In the genomic region with DNA sequence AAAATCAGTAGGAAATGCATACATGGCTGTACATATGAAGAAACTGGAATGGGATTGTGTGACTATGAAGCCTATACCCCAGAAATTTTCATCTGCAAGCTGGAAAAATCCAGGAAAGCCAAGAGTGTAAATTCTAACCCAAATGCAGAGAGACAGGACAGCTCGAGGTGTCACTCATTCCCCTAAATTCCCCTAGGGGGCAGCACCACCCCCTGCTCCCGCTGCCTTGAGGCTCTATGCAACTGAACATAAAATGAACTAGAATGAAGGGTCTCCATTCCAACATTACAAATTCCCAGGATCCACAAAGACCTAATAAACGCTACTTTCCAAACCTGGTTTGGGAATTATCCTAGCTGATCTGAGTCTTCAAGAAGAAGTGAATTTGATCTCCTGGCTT, we compare ENCODE assay signal across 8 mouse cellular contexts. TPM values are rescaled to one million over a fixed set of nuclear protein-coding genes. Genes with fewer than 3 reads are reported as not detected.
DNase-seq lines count a peak whose midpoint lies in the region; ATAC-seq and TF ChIP-seq lines count a peak whose summit lies in the region.

No protein-coding gene starts in this region.

- H3K27ac ChIP-seq in midbrain, embryonic 14.5 days (replicated peaks; ENCODE audit: low read depth, low read length) = no peak overlapping the region
- H3K27ac ChIP-seq in midbrain, embryonic 11.5 days (ENCODE audit: low read depth, low read length) = no peak overlapping the region
- H3K27ac ChIP-seq in embryonic facial prominence, embryonic 14.5 days (replicated peaks; ENCODE audit: low read depth, low read length) = no peak overlapping the region
- no peak overlapping the region for H3K27ac ChIP-seq in stomach, postnatal 0 days (replicated peaks)

- peak; percentile 87 for TF ChIP-seq CTCF in stomach, postnatal 0 days (IDR thresholded peaks at IDR 0.05; ENCODE audit: low read depth)

- DNase-seq in frontal cortex, postnatal 25 days (ENCODE audit: low spot score in 2 of 2) = no peak
- peak; percentile 76 for DNase-seq in midbrain, embryonic 14.5 days
- no peak for DNase-seq in midbrain, embryonic 11.5 days (ENCODE audit: low spot score, missing footprints)
- peak; percentile 27 for DNase-seq in adrenal gland, postnatal 25 days
- DNase-seq in embryonic facial prominence, embryonic 14.5 days (ENCODE audit: low spot score) = peak; percentile 16
- DNase-seq in left cerebral cortex, postnatal 4 days = peak; percentile 47
- DNase-seq in stomach, postnatal 0 days (ENCODE audit: low spot score) = peak; percentile 26

- TF ChIP-seq EP300 in stomach, postnatal 0 days (optimal IDR thresholded peaks at IDR 0.05) = no peak

- no peak overlapping the region for H3K4me2 ChIP-seq in midbrain, embryonic 14.5 days (ENCODE audit: low read length)
- no peak overlapping the region for H3K4me2 ChIP-seq in midbrain, embryonic 11.5 days
- H3K4me2 ChIP-seq in embryonic facial prominence, embryonic 14.5 days (ENCODE audit: low read depth, low read length) = no peak overlapping the region
- H3K4me2 ChIP-seq in stomach, postnatal 0 days (replicated peaks; ENCODE audit: low read depth) = no peak overlapping the region

- peak; percentile 80 for ATAC-seq in frontal cortex, adult (ENCODE audit: low TSS enrichment)
- ATAC-seq in midbrain, embryonic 14.5 days (ENCODE audit: low FRiP score, low TSS enrichment) = no peak
- no peak for ATAC-seq in midbrain, embryonic 11.5 days (ENCODE audit: low FRiP score)
- ATAC-seq in embryonic facial prominence, embryonic 14.5 days (ENCODE audit: low read depth) = no peak
- no peak; the same call in 1 of the 2 replicates for ATAC-seq in stomach, postnatal 0 days (ENCODE audit: low FRiP score, low TSS enrichment)

- H3K4me3 ChIP-seq in midbrain, embryonic 14.5 days (replicated peaks; ENCODE audit: low read depth, low read length) = no peak overlapping the region
- no peak overlapping the region for H3K4me3 ChIP-seq in midbrain, embryonic 11.5 days (ENCODE audit: low read depth, low read length)
- H3K4me3 ChIP-seq in embryonic facial prominence, embryonic 14.5 days (ENCODE audit: low read depth, low read length) = no peak overlapping the region
- H3K4me3 ChIP-seq in stomach, postnatal 0 days (ENCODE audit: low read depth, low read length) = no peak overlapping the region

- no peaks in the 10 kb centered on the region for H3K36me3 ChIP-seq in midbrain, embryonic 14.5 days (ENCODE audit: control insufficient read depth, insufficient read depth, low read length)
- H3K36me3 ChIP-seq in midbrain, embryonic 11.5 days (ENCODE audit: control insufficient read depth, insufficient read depth, low read length) = no peaks in the 10 kb centered on the region
- no peaks in the 10 kb centered on the region for H3K36me3 ChIP-seq in embryonic facial prominence, embryonic 14.5 days (ENCODE audit: control insufficient read depth, insufficient read depth, low read length)
- H3K36me3 ChIP-seq in stomach, postnatal 0 days (ENCODE audit: control insufficient read depth, insufficient read depth, low read length) = no peaks in the 10 kb centered on the region

- H3K4me1 ChIP-seq in midbrain, embryonic 14.5 days (ENCODE audit: control insufficient read depth, insufficient read depth, low read length) = no peaks in the 10 kb centered on the region
- no peaks in the 10 kb centered on the region for H3K4me1 ChIP-seq in midbrain, embryonic 11.5 days (ENCODE audit: control insufficient read depth, insufficient read depth, low read length)
- H3K4me1 ChIP-seq in embryonic facial prominence, embryonic 14.5 days (ENCODE audit: control insufficient read depth, insufficient read depth, low read length) = no peaks in the 10 kb centered on the region
- no peaks in the 10 kb centered on the region for H3K4me1 ChIP-seq in stomach, postnatal 0 days (replicated peaks; ENCODE audit: control insufficient read depth, insufficient read depth)

- H3K27me3 ChIP-seq in midbrain, embryonic 14.5 days (ENCODE audit: control insufficient read depth, insufficient read depth, low read length) = no peaks in the 10 kb centered on the region
- no peaks in the 10 kb centered on the region; the same call in 1 of the 2 replicates for H3K27me3 ChIP-seq in midbrain, embryonic 11.5 days (ENCODE audit: control insufficient read depth, insufficient read depth, low read length)
- no peaks in the 10 kb centered on the region for H3K27me3 ChIP-seq in embryonic facial prominence, embryonic 14.5 days (replicated peaks; ENCODE audit: control insufficient read depth, insufficient read depth, low read length)
- no peaks in the 10 kb centered on the region for H3K27me3 ChIP-seq in stomach, postnatal 0 days (ENCODE audit: control insufficient read depth, insufficient read depth, low read length)

- H3K9me3 ChIP-seq in midbrain, embryonic 14.5 days (ENCODE audit: control insufficient read depth, low read length) = no peaks in the 10 kb centered on the region
- H3K9me3 ChIP-seq in midbrain, embryonic 11.5 days (ENCODE audit: control insufficient read depth, low read length) = no peaks in the 10 kb centered on the region
- H3K9me3 ChIP-seq in embryonic facial prominence, embryonic 14.5 days (ENCODE audit: control insufficient read depth, low read length) = no peaks in the 10 kb centered on the region
- no peaks in the 10 kb centered on the region for H3K9me3 ChIP-seq in stomach, postnatal 0 days (ENCODE audit: control insufficient read depth, low read length)

- intact Hi-C loops in left cerebral cortex, postnatal 4 days (cut with DNase I) = no loop called here

- WGBS in midbrain, embryonic 14.5 days = 4% methylated on average over 3 of the region's 3 CpGs
- 8% methylated on average over 3 of the region's 3 CpGs for WGBS in midbrain, embryonic 11.5 days
- 9% methylated on average over 3 of the region's 3 CpGs for WGBS in embryonic facial prominence, embryonic 14.5 days
- 11% methylated on average over 3 of the region's 3 CpGs for WGBS in stomach, postnatal 0 days

- no peak overlapping the region for H3K9ac ChIP-seq in midbrain, embryonic 14.5 days (replicated peaks; ENCODE audit: low read length)
- no peak overlapping the region for H3K9ac ChIP-seq in midbrain, embryonic 11.5 days (ENCODE audit: low read length)
- H3K9ac ChIP-seq in embryonic facial prominence, embryonic 14.5 days (ENCODE audit: low read depth, low read length) = no peak overlapping the region
- no peak overlapping the region for H3K9ac ChIP-seq in stomach, postnatal 0 days (ENCODE audit: low read length)

RNA-seq across cellular contexts. Expression of gene Ank2, which starts 48.1 kb away (rescaled TPM):
- polyA plus RNA-seq in midbrain, embryonic 14.5 days (2014; fragmentation: Nextera tagmentation; extraction: Ambion mirVana) = 195 and 211 TPM in 2 replicates
- polyA plus RNA-seq in midbrain, embryonic 11.5 days (2014; fragmentation: Nextera tagmentation; extraction: Ambion mirVana) = 66.6 and 74.5 TPM in 2 replicates
- total RNA-seq in adrenal gland, postnatal 25 days (2021) = 57.0 and 61.8 TPM in 2 replicates
- 48.3 and 52.2 TPM in 2 replicates for polyA plus RNA-seq in embryonic facial prominence, embryonic 14.5 days (2014; fragmentation: Nextera tagmentation; extraction: Ambion mirVana)
- total RNA-seq in left cerebral cortex, postnatal 4 days (2021) = 1,000 to 10,000 TPM in 1 of 2 experiments, 100 to 1,000 TPM in 1; 971 to 1,020 TPM
- 12.3 and 13.0 TPM in 2 replicates for polyA plus RNA-seq in stomach, postnatal 0 days (2015; fragmentation: Nextera tagmentation; extraction: Ambion mirVana)

Comparison
In these comparisons a context has a peak if more than half of its experiments do, and no peak if none do; other contexts are left out.
1. DNase-seq: peak in midbrain, embryonic 14.5 days (single experiment), adrenal gland, postnatal 25 days (single experiment), embryonic facial prominence, embryonic 14.5 days (single experiment), left cerebral cortex, postnatal 4 days (single experiment) and stomach, postnatal 0 days (single experiment); none in frontal cortex, postnatal 25 days (0 of 2) and midbrain, embryonic 11.5 days (single experiment).